Mouse (Mus musculus): ENCODE results near the gene Cytip.

Gene Cytip

GRCm38 (mm10) chr2:58094818-58095217, 100.5 kb downstream of the Cytip start:
- H3K27me3 ChIP-seq (ENCODE audit: control insufficient read depth, insufficient read depth, low read length, poor library complexity, severe bottlenecking): no peaks in the 10 kb centered on the region
- H3K36me3 ChIP-seq (ENCODE audit: control insufficient read depth, insufficient read depth, low read length, poor library complexity, severe bottlenecking): no peaks in the 10 kb centered on the region
- DNase-seq (ENCODE audit: low read depth, low spot score): no peak

GRCm38 (mm10) chr2:58086420-58086819, 108.9 kb downstream of the Cytip start:
- H3K36me3 ChIP-seq (ENCODE audit: control insufficient read depth, insufficient read depth, low read length, poor library complexity, severe bottlenecking): no peaks in the 10 kb centered on the region

GRCm38 (mm10) chr2:58079849-58080248, 115.5 kb downstream of the Cytip start:
- Histone ChIP-seq H3K27me3 (ENCODE audit: control insufficient read depth, insufficient read depth, low read length, poor library complexity, severe bottlenecking) (no peaks in the 10 kb centered on the region), H3K36me3 (ENCODE audit: control insufficient read depth, insufficient read depth, low read length, poor library complexity, severe bottlenecking) (no peaks in the 10 kb centered on the region)
- DNase-seq (ENCODE audit: low read depth, low spot score): no peak

More at GRCm38 (mm10) chr2:58086420-58086819, 108.9 kb downstream of the Cytip start:
- no peaks in the 10 kb centered on the region for H3K27me3 ChIP-seq (ENCODE audit: control insufficient read depth, insufficient read depth, low read length, poor library complexity, severe bottlenecking)
- DNase-seq (ENCODE audit: low read depth, low spot score): no peak
